Mouse (Mus musculus) CH12.LX (cell line): ENCODE data around the gene Myrf. TPM values are rescaled to one million over a fixed set of nuclear protein-coding genes. Genes with fewer than 3 reads are reported as not detected.

Experiments
- DNase-seq: peaks from one replicate; pipeline ENCODE4 v3.0.0-alpha.2; 2013; ENCODE audit errors: extremely low read depth
- H3K27ac ChIP-seq: 2 replicates; pipeline ENCODE4 v1.5.1; 2012; ENCODE audit warnings: low read depth, mild to moderate bottlenecking, control low read depth, moderate library complexity; ENCODE audit not compliant: insufficient read depth
- H3K27me3 ChIP-seq: replicated peaks from 2 replicates; pipeline ENCODE3; 2012; ENCODE audit warnings: inconsistent platforms
- H3K36me3 ChIP-seq, 2 experiments: replicated peaks in 1 of 2; 2 replicates each; pipeline versions ENCODE3 to v1.6.1; 2012; ENCODE audit warnings: inconsistent platforms in 1 of 2, low read length in 1 of 2, mild to moderate bottlenecking in 1 of 2, mixed read lengths in 1 of 2, moderate library complexity in 1 of 2; ENCODE audit not compliant: control insufficient read depth in 1 of 2, insufficient read depth in 1 of 2
- H3K4me1 ChIP-seq, 2 experiments: 2 replicates each; pipeline ENCODE4 v1.6.1; 2012; ENCODE audit warnings: inconsistent platforms in 1 of 2, moderate library complexity in 1 of 2; ENCODE audit not compliant: insufficient read depth in 2 of 2, control insufficient read depth in 1 of 2
- H3K4me2 ChIP-seq: 2 replicates; pipeline ENCODE4 v1.6.1; 2012; ENCODE audit warnings: low read depth, mild to moderate bottlenecking, control low read depth; ENCODE audit not compliant: poor library complexity, insufficient read depth, severe bottlenecking
- H3K4me3 ChIP-seq, 3 experiments: fragments of 150-350 bp in 1 of 3; sonication (generic) in 1 of 3; replicated peaks in 1 of 3; 2 replicates each; pipeline versions ENCODE3 to v1.5.1; 2011 to 2012; ENCODE audit warnings: low read depth in 2 of 3, low read length in 2 of 3, mild to moderate bottlenecking in 2 of 3, moderate library complexity in 2 of 3, control low read depth in 1 of 3, improper control_type of control experiment in 1 of 3, inconsistent platforms in 1 of 3, mixed read lengths in 1 of 3; ENCODE audit not compliant: poor library complexity in 1 of 3
- H3K79me2 ChIP-seq: replicated peaks from 2 replicates; pipeline ENCODE4 v1.6.1; 2012; ENCODE audit warnings: mild to moderate bottlenecking, moderate library complexity; ENCODE audit not compliant: control insufficient read depth, poor library complexity, insufficient read depth, severe bottlenecking; ENCODE audit errors: extremely low read depth
- H3K9ac ChIP-seq: 2 replicates; pipeline ENCODE4 v1.6.1; 2012; ENCODE audit warnings: low read depth, mild to moderate bottlenecking, control low read depth, moderate library complexity; ENCODE audit not compliant: insufficient read depth
- H3K9me3 ChIP-seq: replicated peaks from 2 replicates; pipeline ENCODE3; 2012; ENCODE audit warnings: low read length, inconsistent platforms, mixed read lengths
- CHD1 ChIP-seq: IDR thresholded peaks from 2 replicates; pipeline ENCODE4 v1.6.1; 2012; ENCODE audit warnings: low read depth, low read length, improper control_type of control experiment, inconsistent platforms
- CTCF ChIP-seq, 2 experiments: IDR thresholded peaks in 1 of 2; conservative IDR thresholded peaks in 1 of 2; 2 replicates each; pipeline ENCODE4 v1.5.1; 2011 to 2012; ENCODE audit warnings: low read depth in 2 of 2, low read length in 2 of 2, improper control_type of control experiment in 1 of 2, inconsistent platforms in 1 of 2, mild to moderate bottlenecking in 1 of 2, moderate library complexity in 1 of 2
- ELF1 ChIP-seq: IDR thresholded peaks from 2 replicates; pipeline ENCODE4 v1.6.1; 2014; ENCODE audit warnings: low read depth, mild to moderate bottlenecking, inconsistent platforms, low read length, improper control_type of control experiment
- EP300 ChIP-seq: IDR thresholded peaks from 2 replicates; pipeline ENCODE4 v1.6.1; 2011; ENCODE audit warnings: low read length, improper control_type of control experiment
- ETS1 ChIP-seq: conservative IDR thresholded peaks from 2 replicates; pipeline ENCODE4 v1.6.1; 2012; ENCODE audit warnings: low read depth, mild to moderate bottlenecking, inconsistent platforms, low read length, improper control_type of control experiment, moderate library complexity
- GABPA ChIP-seq: IDR thresholded peaks from 2 replicates; pipeline ENCODE4 v1.6.1; 2012; ENCODE audit warnings: low read depth, low read length, improper control_type of control experiment, inconsistent platforms; ENCODE audit not compliant: insufficient replicate concordance
- HCFC1 ChIP-seq: IDR thresholded peaks from 2 replicates; pipeline ENCODE4 v1.6.1; 2012; ENCODE audit warnings: low read depth, mild to moderate bottlenecking, inconsistent platforms, low read length, improper control_type of control experiment
- IRF4 ChIP-seq: IDR thresholded peaks from 2 replicates; pipeline ENCODE4 v1.6.1; 2014; ENCODE audit warnings: low read depth, mild to moderate bottlenecking, inconsistent platforms, low read length, improper control_type of control experiment
- JUN ChIP-seq: IDR thresholded peaks from 2 replicates; pipeline ENCODE4 v1.6.1; 2011; ENCODE audit warnings: low read depth, mild to moderate bottlenecking, low read length, improper control_type of control experiment, moderate library complexity; ENCODE audit not compliant: insufficient read depth
- KAT2A ChIP-seq: IDR thresholded peaks from 2 replicates; pipeline ENCODE4 v1.6.1; 2012; ENCODE audit warnings: low read length, improper control_type of control experiment, inconsistent platforms; ENCODE audit not compliant: insufficient replicate concordance
- MAFK ChIP-seq: IDR thresholded peaks from 2 replicates; pipeline ENCODE4 v1.6.1; 2011; ENCODE audit warnings: low read length, improper control_type of control experiment; ENCODE audit not compliant: insufficient replicate concordance
- MAX ChIP-seq: IDR thresholded peaks from 2 replicates; pipeline ENCODE4 v1.6.1; 2011; ENCODE audit warnings: low read length, improper control_type of control experiment
- MAZ ChIP-seq: IDR thresholded peaks from 2 replicates; pipeline ENCODE4 v1.6.1; 2012; ENCODE audit warnings: low read depth, mild to moderate bottlenecking, inconsistent platforms, low read length, improper control_type of control experiment, moderate library complexity
- MEF2A ChIP-seq: IDR thresholded peaks from 2 replicates; pipeline ENCODE4 v1.6.1; 2014; ENCODE audit warnings: low read depth, mild to moderate bottlenecking, inconsistent platforms, low read length, improper control_type of control experiment, borderline replicate concordance
- MXI1 ChIP-seq: IDR thresholded peaks from 2 replicates; pipeline ENCODE4 v1.6.1; 2011; ENCODE audit warnings: mild to moderate bottlenecking, low read depth, low read length, improper control_type of control experiment
- MYC ChIP-seq: IDR thresholded peaks from 2 replicates; pipeline ENCODE4 v1.6.1; 2011; ENCODE audit warnings: low read depth, mild to moderate bottlenecking, improper control_type of control experiment, low read length
- NELFE ChIP-seq: IDR thresholded peaks from 2 replicates; pipeline ENCODE4 v1.6.1; 2011; ENCODE audit warnings: low read depth, low read length, improper control_type of control experiment
- NRF1 ChIP-seq: IDR thresholded peaks from 2 replicates; pipeline ENCODE4 v1.6.1; 2014; ENCODE audit warnings: low read depth, mild to moderate bottlenecking, inconsistent platforms, low read length, improper control_type of control experiment, moderate library complexity
- PAX5 ChIP-seq: IDR thresholded peaks from 2 replicates; pipeline ENCODE4 v1.6.1; 2012; ENCODE audit warnings: low read length, inconsistent platforms, mixed read lengths
- POLR2A ChIP-seq: IDR thresholded peaks from 2 replicates; pipeline ENCODE4 v1.6.1; 2011; ENCODE audit warnings: low read depth, mild to moderate bottlenecking, improper control_type of control experiment, low read length
- POLR2AphosphoS2 ChIP-seq: IDR thresholded peaks from 2 replicates; pipeline ENCODE4 v1.6.1; 2011; ENCODE audit warnings: low read depth, low read length, improper control_type of control experiment
- RAD21 ChIP-seq: IDR thresholded peaks from 2 replicates; pipeline ENCODE4 v1.6.1; 2011; ENCODE audit warnings: low read depth, mild to moderate bottlenecking, low read length, improper control_type of control experiment, moderate library complexity
- RCOR1 ChIP-seq: conservative IDR thresholded peaks from 2 replicates; pipeline ENCODE4 v1.6.1; 2012; ENCODE audit warnings: low read depth, mild to moderate bottlenecking, inconsistent platforms, low read length, improper control_type of control experiment
- SIN3A ChIP-seq: IDR thresholded peaks from 2 replicates; pipeline ENCODE4 v1.6.1; 2012; ENCODE audit warnings: low read length, improper control_type of control experiment, inconsistent platforms
- SMC3 ChIP-seq: IDR thresholded peaks from 2 replicates; pipeline ENCODE4 v1.6.1; 2011; ENCODE audit warnings: low read depth, low read length, improper control_type of control experiment
- TBP ChIP-seq: conservative IDR thresholded peaks from 2 replicates; pipeline ENCODE4 v1.6.1; 2011; ENCODE audit warnings: low read depth, low read length, improper control_type of control experiment
- TCF12 ChIP-seq: IDR thresholded peaks from 2 replicates; pipeline ENCODE4 v1.6.1; 2014; ENCODE audit warnings: low read depth, mild to moderate bottlenecking, inconsistent platforms, low read length, improper control_type of control experiment
- UBTF ChIP-seq: IDR thresholded peaks from 2 replicates; pipeline ENCODE4 v1.6.1; 2012; ENCODE audit warnings: low read depth, mild to moderate bottlenecking, inconsistent platforms, low read length, improper control_type of control experiment, moderate library complexity
- USF1 ChIP-seq: IDR thresholded peaks from 2 replicates; pipeline ENCODE4 v1.6.1; 2014; ENCODE audit warnings: low read depth, mild to moderate bottlenecking, inconsistent platforms, low read length, improper control_type of control experiment
- USF2 ChIP-seq: conservative IDR thresholded peaks from 2 replicates; pipeline ENCODE4 v1.6.1; 2011; ENCODE audit warnings: low read depth, low read length, improper control_type of control experiment
- ZC3H11A ChIP-seq: IDR thresholded peaks from 2 replicates; pipeline ENCODE4 v1.6.1; 2012; ENCODE audit warnings: low read depth, mild to moderate bottlenecking, inconsistent platforms, low read length, improper control_type of control experiment
- ZKSCAN1 ChIP-seq: IDR thresholded peaks from 2 replicates; pipeline ENCODE4 v1.6.1; 2012; ENCODE audit warnings: low read depth, inconsistent platforms, low read length, improper control_type of control experiment, borderline replicate concordance
- ZMIZ1 ChIP-seq: IDR thresholded peaks from 2 replicates; pipeline ENCODE4 v1.6.1; 2012; ENCODE audit warnings: low read depth, mild to moderate bottlenecking, inconsistent platforms, low read length, improper control_type of control experiment
- ZNF384 ChIP-seq: IDR thresholded peaks from 2 replicates; pipeline ENCODE4 v1.6.1; 2012; ENCODE audit warnings: low read depth, low read length, improper control_type of control experiment, inconsistent platforms
- dilution Hi-C: fragments of 300-500 bp; cut with MboI; formaldehyde crosslinking; loops from 2 replicates; pipeline ENCODE4 v1.14.3; 2020; ENCODE audit warnings: low sequenced_read_pairs; ENCODE audit not compliant: extremely low pct_unique_long_range_greater_than_20kb, extremely low pct_ligation_motif_present
- in situ Hi-C: fragments of 300-500 bp; cut with MboI; formaldehyde crosslinking; loops from 3 replicates; pipeline ENCODE4 v1.14.3; 2019; ENCODE audit warnings: low sequenced_read_pairs, low pct_ligation_motif_present, low pct_unique_long_range_greater_than_20kb, mixed read lengths
- polyA plus RNA-seq: library from polyadenylated mRNA; unstranded; fragments of >175 nt; gene quantifications from 2 replicates; pipeline ENCODE4 v1.2.1, GENCODE M21; 2012; ENCODE audit warnings: low read depth; ENCODE audit not compliant: insufficient read length
- total RNA-seq, 2 experiments: library from RNA; depleted of rRNA; stranded (reverse); fragments of 300-350 nt in 1 of 2; fragments of >200 nt in 1 of 2; gene quantifications; 2 replicates each; pipeline ENCODE4 v1.2.3; 2012 to 2014

Myrf gene
- total and polyA plus RNA-seq, 3 experiments = 0.10 to 0.13 TPM; not detected in 1

DNA sequence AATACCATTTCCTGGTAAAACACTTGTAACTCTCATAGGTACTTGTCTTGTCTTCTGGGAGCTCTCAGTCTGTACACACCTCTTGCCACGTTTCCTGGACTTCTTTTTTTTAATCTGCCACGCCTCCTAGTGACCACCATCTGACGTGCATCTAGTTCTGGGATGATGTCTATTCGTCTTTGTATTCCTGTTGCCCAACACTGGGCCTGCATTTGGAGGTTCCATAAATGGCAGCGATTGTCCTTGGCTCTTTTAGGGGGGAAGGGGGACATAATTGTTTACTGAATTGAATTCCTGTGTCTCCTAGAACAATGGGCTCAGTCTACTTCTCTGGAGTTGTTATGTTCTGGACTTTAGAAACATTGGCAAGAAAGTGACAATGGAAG lies 35.9 kb downstream of the Myrf start (continued):
- TF ChIP-seq TBP (no peak), JUN (no peak), ZMIZ1 (no peak), ZC3H11A (no peak), MAZ (no peak), MAX (peak; percentile 82), GABPA (no peak), ZNF384 (peak; percentile 87), ETS1 (no peak), USF2 (no peak), NELFE (no peak), CHD1 (no peak; the same call in 1 of the 2 replicates), SMC3 (peak; percentile 25), RCOR1 (no peak), POLR2AphosphoS2 (0 out of 2 replicates have a peak, but pooled peaks have one; percentile 10), MXI1 (peak; percentile 97), USF1 (no peak), IRF4 (0 out of 2 replicates have a peak, but pooled peaks have one; percentile 27), KAT2A (no peak), ELF1 (peak; percentile 51; the same call in 1 of the 2 replicates), MEF2A (no peak)
- TF ChIP-seq, all 38 proteins: peak for 13

DNA sequence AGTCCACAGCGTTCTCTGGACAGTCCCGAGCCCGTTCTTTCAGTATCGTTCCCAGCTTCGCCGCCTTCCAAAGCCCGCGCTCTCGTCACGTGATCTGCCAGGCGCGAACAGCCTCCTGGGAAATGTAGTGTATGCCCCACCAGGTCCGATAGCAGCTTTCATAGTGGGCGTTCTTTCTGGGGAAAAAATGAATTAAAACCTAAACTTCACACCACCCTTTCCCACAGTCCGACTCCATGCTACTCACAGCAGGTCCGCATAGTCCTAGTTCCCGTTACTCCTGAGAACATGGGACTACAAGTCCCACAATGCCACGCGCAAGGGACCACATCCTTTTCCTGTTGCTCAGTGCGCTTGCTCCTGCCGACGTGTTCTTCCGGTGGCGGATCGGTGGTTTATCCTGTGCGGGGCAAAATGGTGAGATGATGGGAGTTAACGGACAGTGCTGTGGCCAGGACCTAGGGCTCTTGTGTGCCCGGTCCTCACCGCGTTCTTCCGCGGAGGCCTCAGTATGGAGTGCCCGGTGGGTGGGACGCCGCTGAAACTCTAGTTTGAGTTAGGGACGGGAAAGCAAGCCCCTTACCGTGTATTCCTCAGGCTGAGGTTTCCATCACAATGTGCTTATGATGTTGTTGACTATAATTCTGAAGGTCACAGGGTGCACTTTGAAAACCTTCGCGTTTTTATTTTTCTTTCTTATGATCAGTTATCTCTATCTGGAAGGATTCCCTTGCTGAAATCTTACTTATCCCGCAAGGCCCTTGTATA lies 36.5 kb downstream of the Myrf start, which contains the start of the genes Tmem258 and Fen1:
Tmem258 (plus strand) TSS at position 167 of the 768 bp plus-strand sequence.
Fen1 (minus strand) TSS at position 322 of the 768 bp plus-strand sequence.
- H3K27me3 ChIP-seq = no peaks in the 10 kb centered on the region
- peak within 1 kb of the TSS; percentile 99 for H3K9ac ChIP-seq
- peaks cover 0 to 25% of the 10 kb centered on the region in 2 experiments; a peak in 2 of 4 replicates for H3K4me1 ChIP-seq
- dilution Hi-C loops = no loop called here
- H3K79me2 ChIP-seq = peaks cover 47% of the 10 kb centered on the region
- peak within 1 kb of the TSS; percentile 74 for H3K27ac ChIP-seq
- peak; percentile 92 for DNase-seq
- H3K36me3 ChIP-seq = peaks cover 53 to 68% of the 10 kb centered on the region in 2 experiments
- peak within 1 kb of the TSS; percentile 92 to 100 (median 99) for H3K4me3 ChIP-seq
- in situ Hi-C loops = loop anchor here (5.0 to 10.0 kb wide), 2 partner anchors 169 to 292 kb away; no protein-coding TSS in a partner anchor
- H3K4me2 ChIP-seq = peak within 1 kb of the TSS; percentile 78
- no peaks in the 10 kb centered on the region for H3K9me3 ChIP-seq
- TF ChIP-seq NELFE (peak; percentile 72), PAX5 (no peak), MXI1 (no peak), POLR2A (peak; percentile 84), USF1 (peak; percentile 94), USF2 (peak; percentile 94), MEF2A (0 out of 2 replicates have a peak, but pooled peaks have one; percentile 11), JUN (no peak), POLR2AphosphoS2 (no peak; the same call in 1 of the 2 replicates), ZMIZ1 (0 out of 2 replicates have a peak, but pooled peaks have one; percentile 69), MYC (0 out of 2 replicates have a peak, but pooled peaks have one; percentile 37), TCF12 (peak; percentile 63), NRF1 (peak; percentile 93), EP300 (no peak), RAD21 (no peak), TBP (peak; percentile 72; the same call in 1 of the 2 replicates), KAT2A (peak; percentile 96; the same call in 1 of the 2 replicates), SMC3 (no peak), IRF4 (no peak; the same call in 1 of the 2 replicates), MAFK (no peak), ELF1 (peak; percentile 81), CTCF (conservative IDR thresholded peaks at IDR 0.05 in 1 of 2, IDR thresholded peaks at IDR 0.05 in 1 of 2; ENCODE audit: low read depth in 2 of 2, low read length in 2 of 2) (no peak), UBTF (no peak), MAZ (no peak), ETS1 (no peak), ZKSCAN1 (no peak), SIN3A (peak; percentile 70; the same call in 1 of the 2 replicates), HCFC1 (peak; percentile 96)
